Mouse (Mus musculus) central nervous system, embryonic 14 days (tissue): ENCODE data around the gene Kndc1. TPM values are rescaled to one million over a fixed set of nuclear protein-coding genes. Genes with fewer than 3 reads are reported as not detected.

ENCODE experiments used
- polyA plus RNA-seq: library from polyadenylated mRNA; depleted of rRNA; stranded (reverse); fragments of >200 nt; gene quantifications from 2 replicates; pipeline ENCODE4 v1.2.3, GENCODE M21; 2012; rRNA removed

The Kndc1 gene
- polyA plus RNA-seq: 18.5 and 22.2 TPM in 2 replicates

DNA sequence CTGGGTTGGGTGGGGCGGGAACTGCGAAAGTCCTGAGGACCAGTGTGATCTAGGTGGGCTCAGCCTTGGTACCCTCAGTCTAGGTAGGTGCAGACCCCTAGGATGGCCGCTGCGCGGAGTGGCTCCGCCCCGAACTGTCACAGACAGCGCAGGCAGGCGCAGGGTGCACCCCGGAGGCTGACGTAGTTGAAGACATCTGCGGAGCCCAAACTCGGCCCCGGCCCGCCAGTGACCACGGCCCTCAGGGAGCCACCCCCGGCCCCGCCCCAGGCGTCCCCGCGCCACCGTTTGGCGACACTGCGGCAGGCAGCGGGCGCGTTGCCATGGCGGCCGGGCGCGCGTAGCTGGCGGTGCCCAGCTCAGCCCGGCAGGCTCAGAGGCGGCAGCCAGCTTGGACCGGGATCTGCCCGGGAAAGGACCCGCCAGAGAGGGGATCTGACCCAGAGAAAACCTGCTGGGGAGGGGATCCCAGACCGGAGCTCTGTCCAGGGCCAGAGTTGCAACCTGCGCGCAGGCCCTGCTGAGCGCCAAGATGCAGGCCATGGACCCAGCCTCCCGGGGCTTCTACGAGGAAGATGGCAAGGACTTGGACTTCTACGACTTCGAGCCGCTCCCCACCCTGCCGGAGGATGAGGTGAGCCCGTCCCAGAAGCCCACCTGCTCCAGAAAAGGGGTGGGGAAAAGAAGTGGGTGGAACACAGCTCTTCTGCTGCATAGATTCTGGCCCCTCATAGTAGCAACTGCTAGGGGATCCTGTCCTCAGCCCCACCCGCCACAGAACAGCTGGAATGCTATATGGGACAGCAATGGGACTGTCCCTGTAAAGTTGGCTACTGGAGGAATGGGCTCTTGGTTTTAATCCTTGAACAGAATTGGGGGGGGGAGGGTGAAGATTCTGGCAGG, at the start of gene Kndc1:
Gene Kndc1, plus strand, starts transcription at position 42 of the 903 bp plus-strand sequence.

DNA sequence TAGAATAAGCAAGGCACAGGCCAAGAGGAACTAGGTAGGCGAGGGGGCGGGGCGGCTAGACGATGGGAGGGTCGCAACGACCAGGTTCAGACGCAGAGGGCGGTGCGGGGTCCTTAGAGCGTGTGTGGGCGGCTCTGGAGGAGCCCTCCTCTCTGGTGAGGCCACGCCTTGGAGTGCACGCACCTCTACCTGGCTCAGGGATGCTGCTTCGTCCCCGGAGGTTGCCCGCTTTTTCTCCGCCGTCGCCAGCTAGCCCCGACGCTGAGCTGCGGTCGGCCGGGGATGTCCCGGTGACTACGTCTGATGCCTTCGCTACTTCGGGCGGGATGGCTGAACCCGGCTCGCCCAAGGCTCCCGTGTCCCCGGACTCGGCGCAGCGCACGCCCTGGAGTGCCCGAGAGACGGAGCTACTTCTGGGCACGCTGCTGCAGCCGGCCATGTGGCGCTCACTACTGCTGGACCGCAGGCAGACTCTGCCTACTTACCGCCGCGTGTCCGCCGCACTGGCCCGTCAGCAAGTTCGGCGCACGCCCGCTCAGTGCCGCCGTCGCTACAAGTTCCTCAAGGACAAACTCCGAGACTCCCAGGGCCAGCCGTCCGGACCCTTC, 49.3 kb downstream of the Kndc1 start, which contains the start of gene Utf1:
Gene Utf1, plus strand, starts transcription at position 116 of the 608 bp plus-strand sequence.

DNA sequence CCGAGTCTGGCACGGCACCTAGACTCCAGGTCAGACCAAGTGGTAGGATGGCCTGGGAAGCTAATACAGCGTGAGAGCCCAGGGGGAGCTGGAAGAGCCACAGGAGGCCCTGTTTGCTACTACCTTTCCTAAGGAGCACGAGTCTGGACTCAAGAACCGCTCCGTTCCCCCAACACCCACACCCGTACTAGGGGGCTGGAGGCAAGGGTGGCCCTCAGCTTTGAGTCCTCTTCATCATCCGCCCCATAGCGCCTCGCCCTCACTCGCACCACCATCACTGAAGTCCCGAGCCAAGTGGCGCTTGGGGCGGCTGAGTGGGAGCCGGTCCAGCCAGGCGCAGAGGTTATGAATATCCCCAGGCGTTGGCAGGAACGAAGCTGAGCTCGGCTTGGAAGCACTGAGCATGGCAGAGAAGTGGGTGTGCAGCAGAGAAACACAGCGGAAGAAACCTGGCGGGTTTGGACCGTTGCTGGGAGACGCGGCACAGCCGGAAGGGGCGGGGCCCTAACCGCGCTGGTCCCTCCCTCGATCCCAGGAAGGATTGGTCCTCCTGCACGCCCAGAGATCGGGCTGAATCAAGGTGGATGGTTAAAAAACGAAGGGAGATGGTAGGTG, 83.9 kb downstream of the Kndc1 start, which contains the start of gene 6430531B16Rik:
Gene 6430531B16Rik, minus strand, starts transcription at position 478 of the 615 bp plus-strand sequence.

Other genes with a start within 250 kb of the Kndc1 start
- gene Cfap46, start 210.9 kb upstream of the Kndc1 start, polyA plus RNA-seq: 2.6 and 2.7 TPM in 2 replicates
- gene Adgra1, start 60.5 kb upstream of the Kndc1 start, polyA plus RNA-seq: 5.5 and 6.4 TPM in 2 replicates
- gene Utf1, start 49.1 kb downstream of the Kndc1 start, polyA plus RNA-seq: 0.08 TPM in 1 of 2 replicates, not detected in the other
- gene 6430531B16Rik, start 84.1 kb downstream of the Kndc1 start, polyA plus RNA-seq: 0.63 and 0.80 TPM in 2 replicates
- 10.7 and 11.6 TPM in 2 replicates for gene Adam8, start 97.9 kb downstream of the Kndc1 start, polyA plus RNA-seq
- 80.8 and 92.4 TPM in 2 replicates for gene Zfp511, start 141.7 kb downstream of the Kndc1 start, polyA plus RNA-seq
- gene Tubgcp2, start 142.0 kb downstream of the Kndc1 start, polyA plus RNA-seq: 68.6 and 73.6 TPM in 2 replicates
- 1.9 and 3.0 TPM in 2 replicates for gene Msx3, start 154.4 kb downstream of the Kndc1 start, polyA plus RNA-seq
- gene Caly, start 187.9 kb downstream of the Kndc1 start, polyA plus RNA-seq: 107 and 113 TPM in 2 replicates
- gene Prap1, start 198.7 kb downstream of the Kndc1 start, polyA plus RNA-seq: 0.20 and 0.40 TPM in 2 replicates
- 22.9 and 26.7 TPM in 2 replicates for gene Fuom, start 207.7 kb downstream of the Kndc1 start, polyA plus RNA-seq
- 5.2 and 6.3 TPM in 2 replicates for gene Paox, start 221.1 kb downstream of the Kndc1 start, polyA plus RNA-seq
- 86.8 and 98.6 TPM in 2 replicates for gene Echs1, start 221.8 kb downstream of the Kndc1 start, polyA plus RNA-seq
- 40.2 and 41.2 TPM in 2 replicates for gene Mtg1, start 242.9 kb downstream of the Kndc1 start, polyA plus RNA-seq